Mouse (Mus musculus): Measurements from ENCODE around the gene Lurap1.

DNA sequence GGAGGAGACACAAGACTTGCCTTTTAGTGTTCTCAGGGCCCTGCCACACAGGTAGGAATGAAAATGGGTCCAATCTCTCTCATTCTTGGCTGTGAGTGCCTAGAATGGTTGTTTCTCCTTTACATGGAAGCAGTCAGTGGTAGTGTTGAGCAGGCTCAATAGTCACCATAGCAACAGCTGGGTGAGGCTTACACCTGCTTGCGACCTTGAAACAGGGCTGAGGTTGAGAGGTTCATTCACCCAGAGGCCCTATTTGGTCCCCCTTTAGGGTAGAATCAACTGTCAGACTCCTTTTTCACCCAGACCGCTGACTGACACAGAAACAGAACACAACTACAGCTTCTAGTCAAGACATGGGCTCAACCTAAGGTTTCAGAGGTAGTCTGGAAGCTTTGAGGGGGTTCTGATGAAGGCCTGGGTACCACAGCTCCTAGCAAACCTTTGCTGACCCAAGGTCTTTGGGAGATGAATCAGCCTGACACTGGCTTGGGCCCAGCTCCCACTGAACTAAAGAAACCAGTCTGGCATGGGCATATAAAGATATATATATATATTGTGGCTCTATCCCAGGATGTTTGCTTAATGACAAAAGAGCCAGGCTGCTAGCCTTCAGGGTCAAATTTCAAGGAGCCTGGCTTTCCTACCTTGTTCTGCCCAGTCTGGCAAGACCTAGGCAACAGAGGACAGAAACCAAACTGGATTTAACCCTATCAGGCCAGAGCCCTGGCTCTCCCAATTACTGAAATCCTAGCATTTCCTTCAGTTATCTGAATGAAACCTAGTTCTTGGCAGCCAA lies 13.8 kb upstream of the Lurap1 start:
- TF ChIP-seq CTCF (IDR thresholded peaks at IDR 0.05; ENCODE audit: extremely low read depth, insufficient read depth, low read length) (no peak), POLR2A (IDR thresholded peaks at IDR 0.05; ENCODE audit: extremely low read depth, insufficient read depth, low read length) (no peak)

Measured in cortical plate, adult 2 months (tissue).